Mouse (Mus musculus) lung, embryonic 15.5 days (tissue): Measurements from ENCODE around the gene Ell3. TPM values are rescaled to one million over a fixed set of nuclear protein-coding genes. Genes with fewer than 3 reads are reported as not detected.

Experiments
- ATAC-seq: fragments of 200-750 bp; cut with Nextera tagmentation; 2 replicates; pipeline ENCODE4 v1.8.0; 2017; ENCODE audit warnings: moderate number of reproducible peaks, borderline replicate concordance; ENCODE audit not compliant: low FRiP score, low TSS enrichment; ENCODE audit errors: extremely low read depth
- H3K27ac ChIP-seq: fragments of 300-500 bp; sonication (generic); 2 replicates; pipeline ENCODE4 v1.5.1; 2015; ENCODE audit warnings: moderate library complexity, mild to moderate bottlenecking, inconsistent platforms
- H3K27me3 ChIP-seq: fragments of 300-500 bp; sonication (generic); 2 replicates; pipeline ENCODE4 v1.6.1; 2015; ENCODE audit warnings: inconsistent platforms
- H3K36me3 ChIP-seq: fragments of 300-500 bp; sonication (generic); 2 replicates; pipeline ENCODE4 v1.6.1; 2015; ENCODE audit warnings: inconsistent platforms
- H3K4me1 ChIP-seq: fragments of 300-500 bp; sonication (generic); 2 replicates; pipeline ENCODE4 v1.6.1; 2015; ENCODE audit warnings: inconsistent platforms
- H3K4me2 ChIP-seq: fragments of 300-500 bp; sonication (generic); 2 replicates; pipeline ENCODE4 v1.6.1; 2015; ENCODE audit warnings: inconsistent platforms, mild to moderate bottlenecking, moderate library complexity
- H3K4me3 ChIP-seq: fragments of 300-500 bp; sonication (generic); 2 replicates; pipeline ENCODE4 v1.5.1; 2015; ENCODE audit warnings: mild to moderate bottlenecking, inconsistent platforms
- H3K9ac ChIP-seq: fragments of 300-500 bp; sonication (generic); 2 replicates; pipeline ENCODE4 v1.6.1; 2015; ENCODE audit warnings: inconsistent platforms
- H3K9me3 ChIP-seq: fragments of 300-500 bp; sonication (generic); 2 replicates; pipeline ENCODE4 v1.6.1; 2016; ENCODE audit warnings: inconsistent platforms
- WGBS: fragments of 180-500 bp; shearing (Covaris S2); methylation state at CpG from one replicate; pipeline ENCODE4 v1.1.7; 2015; 5-methylcytosine and 5-hydroxymethylcytosine counted together
- polyA plus RNA-seq: library from polyadenylated mRNA; unstranded; fragments of >200 nt; fragmentation: Nextera tagmentation; extraction: Ambion mirVana; gene quantifications from 2 replicates; pipeline ENCODE4 v1.2.1, GENCODE M21; 2015

The Ell3 gene
- polyA plus RNA-seq, 1 experiment from 2014 or later: 10.1 TPM

DNA sequence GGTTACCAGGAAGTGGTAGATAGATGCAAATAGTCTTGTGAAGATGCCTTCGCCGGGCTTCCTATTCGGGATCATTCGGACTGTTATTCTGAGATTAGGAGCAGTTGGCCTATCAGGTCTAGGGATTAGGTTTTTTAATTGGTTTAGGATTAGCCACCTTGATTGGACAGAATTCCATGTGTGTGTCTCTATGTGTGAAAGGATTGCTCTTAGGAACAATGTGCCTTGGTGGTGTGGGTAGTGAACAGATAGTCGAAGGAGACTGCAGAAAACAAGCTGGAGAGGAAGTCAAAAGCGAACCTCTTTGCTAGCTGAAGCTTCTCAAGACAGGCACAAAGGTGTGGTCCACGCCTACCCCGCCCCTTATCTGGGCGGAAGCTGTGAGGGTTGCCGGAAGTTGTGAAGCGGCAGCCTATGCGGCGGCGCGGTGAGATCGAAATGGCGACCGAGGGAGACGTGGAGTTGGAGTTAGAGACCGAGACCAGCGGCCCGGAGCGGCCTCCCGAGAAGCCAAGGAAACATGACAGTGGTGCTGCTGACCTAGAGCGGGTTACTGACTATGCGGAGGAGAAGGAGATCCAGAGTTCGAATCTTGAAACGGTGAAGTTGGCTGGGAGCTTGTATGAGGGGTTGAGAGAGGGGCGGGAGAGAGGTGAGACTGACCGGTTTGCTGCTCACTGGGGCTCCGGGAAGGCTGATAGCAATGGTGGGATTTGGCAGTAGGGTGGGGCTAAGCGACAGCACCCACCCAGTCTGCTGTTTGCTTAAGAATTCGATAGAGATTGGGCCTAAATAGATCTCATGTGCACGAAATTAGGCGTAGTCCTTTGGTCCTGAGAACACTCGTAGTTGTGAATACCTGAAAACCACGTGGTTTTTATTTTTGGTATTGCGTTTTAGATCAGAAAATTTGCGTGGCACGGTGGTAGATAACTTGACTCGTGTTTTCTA, 12.9 kb upstream of the Ell3 start, which contains the start of gene Serinc4:
Gene Serinc4, minus strand, starts transcription at position 90 of the 951 bp plus-strand sequence.
- H3K36me3 ChIP-seq: peaks cover 36% of the 10 kb centered on the region
- peaks cover 20% of the 10 kb centered on the region for H3K4me1 ChIP-seq
- H3K4me3 ChIP-seq: peak within 1 kb of the TSS; percentile 64
- ATAC-seq: peak; percentile 89
- H3K9me3 ChIP-seq: no peaks in the 10 kb centered on the region
- peak within 1 kb of the TSS; percentile 61 for H3K4me2 ChIP-seq
- H3K27me3 ChIP-seq: no peaks in the 10 kb centered on the region
- peak within 1 kb of the TSS; percentile 60 for H3K9ac ChIP-seq
- peak within 1 kb of the TSS; percentile 65 for H3K27ac ChIP-seq
- WGBS: 3% methylated on average over 41 of the region's 41 CpGs

DNA sequence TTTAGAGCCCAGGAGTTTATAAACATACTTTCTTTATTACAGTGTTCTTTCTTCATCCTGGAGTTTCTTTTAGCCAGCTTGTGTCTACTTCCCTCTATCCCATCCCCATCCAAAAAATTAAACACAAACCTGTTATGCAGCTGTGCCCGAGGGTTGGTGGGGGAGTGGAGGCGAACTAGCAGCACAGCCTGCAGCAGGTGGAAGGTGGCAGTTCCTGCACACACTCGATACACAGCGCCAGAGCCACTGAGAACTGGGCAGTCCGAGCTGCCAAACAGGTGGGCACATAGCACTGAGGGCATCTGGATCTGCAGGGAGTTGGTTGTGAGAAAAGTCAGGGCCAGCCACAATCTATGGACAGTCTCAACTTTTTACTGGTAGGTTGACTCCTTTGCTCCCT, 11.5 kb upstream of the Ell3 start:
- Histone ChIP-seq H3K27me3 (no peaks in the 10 kb centered on the region), H3K9me3 (no peaks in the 10 kb centered on the region), H3K27ac (no peak overlapping the region), H3K4me2 (no peak overlapping the region), H3K9ac (no peak overlapping the region), H3K4me3 (no peak overlapping the region), H3K36me3 (peaks cover 42% of the 10 kb centered on the region), H3K4me1 (peaks cover 28% of the 10 kb centered on the region)
- no peak for ATAC-seq
- WGBS: 74% methylated on average over 5 of the region's 5 CpGs

DNA sequence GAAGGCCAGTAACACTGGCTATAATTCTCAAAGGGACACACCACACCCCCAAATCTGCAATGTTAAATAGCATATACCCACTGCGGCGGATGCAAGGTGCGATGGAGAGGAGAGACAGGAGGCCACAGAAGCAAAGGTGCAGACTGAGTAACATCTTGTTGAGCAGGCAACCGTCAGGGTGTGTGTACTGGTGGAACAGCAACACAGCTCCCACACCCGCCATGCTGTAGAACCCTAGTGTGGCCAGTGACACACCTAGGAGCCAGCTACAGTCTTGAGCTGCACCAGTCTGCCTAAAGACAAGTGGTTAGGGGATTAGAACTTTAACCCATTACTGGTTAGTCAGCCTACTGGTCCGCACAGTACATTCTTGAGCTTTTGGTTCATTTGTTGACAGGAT, 9.8 kb upstream of the Ell3 start:
- 77% methylated on average over 6 of the region's 6 CpGs for WGBS
- Histone ChIP-seq H3K27ac (no peak overlapping the region), H3K4me1 (peaks cover 32% of the 10 kb centered on the region)

DNA sequence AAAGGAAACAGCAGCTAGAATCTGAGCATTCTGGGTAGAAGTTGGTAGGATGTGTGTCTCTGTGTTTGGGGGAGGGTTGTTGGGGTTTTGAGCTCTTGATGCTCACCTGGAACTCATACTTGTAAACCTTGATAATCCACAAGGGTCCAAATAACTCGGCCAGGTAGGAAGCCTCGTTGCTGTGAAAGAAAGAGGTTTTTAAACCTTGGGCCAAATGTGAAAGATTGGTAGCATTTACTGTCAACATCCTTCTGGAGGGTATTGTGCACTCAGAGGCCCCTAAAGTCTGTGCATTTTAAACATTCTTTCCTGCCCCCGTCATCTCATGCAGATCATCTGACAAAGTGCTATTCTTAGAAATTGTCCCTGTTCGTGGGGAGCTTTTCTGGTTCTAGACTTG, 8.9 kb upstream of the Ell3 start, which contains the start of gene Hypk:
Gene Hypk, plus strand, starts transcription at position 301 of the 400 bp plus-strand sequence.
- Histone ChIP-seq H3K4me3 (no peak within 1 kb of the TSS), H3K27ac (no peak within 1 kb of the TSS), H3K4me1 (peaks cover 30% of the 10 kb centered on the region), H3K4me2 (no peak within 1 kb of the TSS), H3K9me3 (no peaks in the 10 kb centered on the region), H3K9ac (no peak within 1 kb of the TSS; the same call in 1 of the 2 replicates), H3K36me3 (peaks cover 23% of the 10 kb centered on the region), H3K27me3 (no peaks in the 10 kb centered on the region)
- 49% methylated on average over 4 of the region's 4 CpGs for WGBS
- ATAC-seq: no peak

More for the DNA sequence above, 9.8 kb upstream of the Ell3 start:
- H3K4me2 ChIP-seq: no peak overlapping the region
- H3K4me3 ChIP-seq: no peak overlapping the region
- H3K9ac ChIP-seq: no peak overlapping the region
- H3K27me3 ChIP-seq: no peaks in the 10 kb centered on the region
- ATAC-seq: no peak
- peaks cover 30% of the 10 kb centered on the region for H3K36me3 ChIP-seq
- no peaks in the 10 kb centered on the region for H3K9me3 ChIP-seq

DNA sequence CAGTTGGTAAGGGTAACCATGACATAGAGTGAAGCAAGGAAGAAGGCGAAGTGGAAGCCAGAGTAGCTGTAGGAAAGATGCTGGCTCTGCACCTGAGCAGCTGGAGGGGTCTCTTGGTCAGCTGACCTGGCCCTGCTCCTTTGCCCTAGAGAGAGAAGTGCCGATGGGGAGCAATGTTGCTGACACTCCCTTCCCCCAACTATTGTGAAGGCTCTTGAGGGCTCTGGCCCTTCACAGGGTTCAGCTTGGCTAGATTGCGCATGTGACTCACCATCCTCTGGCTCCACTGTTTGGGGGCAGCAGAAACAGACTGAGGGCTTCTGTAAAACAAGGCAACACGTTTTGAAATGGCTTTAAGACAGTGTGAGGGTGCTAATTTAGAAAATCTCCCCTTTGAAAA, 8.3 kb upstream of the Ell3 start:
- no peak overlapping the region for H3K4me3 ChIP-seq
- no peak overlapping the region for H3K27ac ChIP-seq
- no peaks in the 10 kb centered on the region for H3K27me3 ChIP-seq
- H3K4me1 ChIP-seq: peaks cover 31% of the 10 kb centered on the region
- 68% methylated on average over 4 of the region's 4 CpGs for WGBS
- no peaks in the 10 kb centered on the region for H3K9me3 ChIP-seq
- no peak overlapping the region; the same call in 1 of the 2 replicates for H3K9ac ChIP-seq
- ATAC-seq: no peak
- peaks cover 23% of the 10 kb centered on the region for H3K36me3 ChIP-seq
- H3K4me2 ChIP-seq: no peak overlapping the region

DNA sequence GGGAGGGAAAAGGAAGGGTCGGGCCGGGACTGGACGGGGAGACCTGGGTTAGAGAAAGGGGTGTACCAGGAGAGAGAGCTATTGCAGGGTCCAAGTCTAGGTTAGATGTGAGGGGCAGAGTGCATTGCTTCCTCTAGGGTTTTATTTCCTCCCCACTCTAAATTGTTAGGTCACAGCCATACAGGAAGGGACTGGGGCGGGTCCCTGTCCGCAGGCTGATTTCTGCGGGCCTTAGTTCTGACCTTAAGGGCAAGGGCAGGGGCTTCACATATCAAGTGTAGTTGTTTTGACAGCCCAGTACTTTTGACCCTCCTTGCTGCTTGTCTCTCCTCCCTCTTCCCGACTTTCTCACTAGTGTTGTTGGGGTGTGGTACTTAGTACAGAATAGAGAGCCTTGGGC, 6.0 kb upstream of the Ell3 start:
- 1% methylated on average over 7 of the region's 7 CpGs for WGBS
- no peak for ATAC-seq

DNA sequence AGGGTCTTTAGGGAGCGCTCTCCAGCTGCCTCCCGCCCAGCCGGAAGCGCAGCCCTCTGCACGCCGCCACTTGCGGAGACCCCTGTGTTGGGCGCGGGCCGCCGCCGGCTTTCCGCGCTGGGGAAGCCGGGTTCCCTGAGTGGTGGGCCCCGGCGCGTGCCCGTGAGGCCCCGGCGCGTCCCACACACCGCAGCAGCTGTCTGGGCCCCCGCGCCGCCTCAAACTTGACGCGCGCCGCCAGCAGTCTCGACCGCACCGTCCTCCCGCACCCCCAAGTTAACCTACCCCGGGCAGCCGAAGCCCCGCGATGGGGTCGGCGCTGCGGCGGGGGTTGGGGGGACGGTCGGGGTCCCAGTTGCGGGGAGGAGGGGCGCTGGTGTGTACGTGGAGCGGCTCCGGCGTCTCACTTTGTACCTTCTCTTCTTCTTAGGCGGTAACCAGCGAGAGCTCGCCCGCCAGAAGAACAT, 5.5 kb upstream of the Ell3 start:
- H3K27ac ChIP-seq: peak overlapping the region; percentile 94
- peak overlapping the region; percentile 60 for H3K4me2 ChIP-seq
- H3K4me3 ChIP-seq: peak overlapping the region; percentile 96
- no peaks in the 10 kb centered on the region for H3K9me3 ChIP-seq
- peaks cover 19% of the 10 kb centered on the region for H3K36me3 ChIP-seq
- H3K9ac ChIP-seq: peak overlapping the region; percentile 96
- under 1% methylated on average over 53 of the region's 54 CpGs for WGBS
- no peaks in the 10 kb centered on the region for H3K27me3 ChIP-seq
- ATAC-seq: peak; percentile 56; the same call in 1 of the 2 replicates
- peaks cover 24% of the 10 kb centered on the region for H3K4me1 ChIP-seq

More for the DNA sequence above, 6.0 kb upstream of the Ell3 start:
- H3K4me3 ChIP-seq: peak overlapping the region; percentile 96
- peak overlapping the region; percentile 94 for H3K27ac ChIP-seq
- H3K9me3 ChIP-seq: no peaks in the 10 kb centered on the region
- H3K9ac ChIP-seq: peak overlapping the region; percentile 96
- peaks cover 21% of the 10 kb centered on the region for H3K36me3 ChIP-seq
- peak overlapping the region; percentile 60 for H3K4me2 ChIP-seq
- no peaks in the 10 kb centered on the region for H3K27me3 ChIP-seq
- peaks cover 24% of the 10 kb centered on the region for H3K4me1 ChIP-seq

DNA sequence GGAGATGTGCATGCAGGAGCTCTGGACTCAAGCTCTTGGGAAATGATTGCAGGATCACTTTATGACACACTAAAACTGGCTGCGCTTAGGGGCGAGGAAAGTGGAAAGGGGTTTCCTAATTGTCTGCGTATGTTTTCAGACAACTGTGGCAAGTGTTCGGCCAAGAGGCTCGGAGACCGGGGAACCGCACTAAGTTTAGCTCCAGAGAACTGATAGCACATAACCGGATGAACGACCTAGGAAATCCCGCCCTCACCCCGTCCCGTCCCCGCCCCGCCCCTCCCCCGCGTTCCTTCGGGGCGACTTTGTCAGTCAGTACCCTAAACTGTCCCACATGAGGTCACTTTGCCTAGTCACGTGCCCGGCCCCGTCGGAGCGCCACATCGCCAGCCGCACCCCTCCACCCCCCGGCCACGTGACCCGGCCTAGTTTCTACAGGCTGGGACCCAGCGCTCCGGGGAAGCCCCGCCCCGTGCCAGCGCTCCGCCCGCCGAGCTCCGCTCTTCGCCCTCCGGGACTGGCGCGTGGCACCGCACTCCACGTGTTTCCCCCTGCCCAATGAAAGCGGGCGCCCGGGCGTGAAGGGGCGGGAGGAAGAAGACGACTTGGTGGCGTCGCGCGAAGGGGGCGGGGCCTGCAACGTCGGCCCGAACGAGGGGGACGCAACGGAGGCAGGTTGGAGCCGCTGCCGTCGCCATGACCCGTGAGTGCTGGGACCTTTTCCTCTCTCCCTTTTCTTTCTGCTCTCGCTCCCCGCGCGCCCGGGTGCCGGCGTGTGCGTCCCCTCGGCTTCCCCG, 4.9 kb upstream of the Ell3 start, which contains the start of gene Serf2:
Gene Serf2, plus strand, starts transcription at position 457 of the 797 bp plus-strand sequence.
- Histone ChIP-seq H3K9ac (peak within 1 kb of the TSS; percentile 96), H3K27ac (peak within 1 kb of the TSS; percentile 96), H3K9me3 (no peaks in the 10 kb centered on the region), H3K4me3 (peak within 1 kb of the TSS; percentile 96), H3K4me1 (peaks cover 24% of the 10 kb centered on the region), H3K4me2 (peak within 1 kb of the TSS; percentile 84), H3K36me3 (peaks cover 19% of the 10 kb centered on the region), H3K27me3 (no peaks in the 10 kb centered on the region)
- under 1% methylated on average over 55 of the region's 74 CpGs for WGBS
- ATAC-seq: peak; percentile 98

DNA sequence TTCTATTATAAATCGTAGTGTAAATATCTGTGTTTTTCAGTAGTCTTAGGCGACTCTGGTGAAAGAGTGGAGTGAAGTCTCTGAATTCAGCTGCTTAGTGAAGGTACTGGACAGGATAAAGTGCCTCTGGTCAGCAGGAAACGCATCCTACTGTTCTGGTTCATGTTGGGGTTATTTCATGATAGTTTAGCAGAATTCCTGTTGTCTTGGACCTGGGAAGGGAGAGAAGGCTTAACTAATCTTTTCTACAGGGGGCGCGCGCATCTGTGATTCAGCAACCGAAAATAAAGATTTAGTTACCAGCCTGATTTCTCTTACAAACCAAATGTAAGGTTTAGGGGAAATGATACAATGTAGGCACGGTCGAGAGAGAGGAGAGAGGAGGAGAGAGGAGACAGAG, 4.1 kb upstream of the Ell3 start:
- H3K36me3 ChIP-seq: peaks cover 17% of the 10 kb centered on the region
- peak overlapping the region; percentile 96 for H3K27ac ChIP-seq
- no peaks in the 10 kb centered on the region for H3K9me3 ChIP-seq
- peak overlapping the region; percentile 84 for H3K4me2 ChIP-seq
- 10% methylated on average over 9 of the region's 9 CpGs for WGBS
- H3K9ac ChIP-seq: peak overlapping the region; percentile 42
- ATAC-seq: no peak
- H3K27me3 ChIP-seq: no peaks in the 10 kb centered on the region
- H3K4me3 ChIP-seq: peak overlapping the region; percentile 96
- peaks cover 26% of the 10 kb centered on the region for H3K4me1 ChIP-seq

DNA sequence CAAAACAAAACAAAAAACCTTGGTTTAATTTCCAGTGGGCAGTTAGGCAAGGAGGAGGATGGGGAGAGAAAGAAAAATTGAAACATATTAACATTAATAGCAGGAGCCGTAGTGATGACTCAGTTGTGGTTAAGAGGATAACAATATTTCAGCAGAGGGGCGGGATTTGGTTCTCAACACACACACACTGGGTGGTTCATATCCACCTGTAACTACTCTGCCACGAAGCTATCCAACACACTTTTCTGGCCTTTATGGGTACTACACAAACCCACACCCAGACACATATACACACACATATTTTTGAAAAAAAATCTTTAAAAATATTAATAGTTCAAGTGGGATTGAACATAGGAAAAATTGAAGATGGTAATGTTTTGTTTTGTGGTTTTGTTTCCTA, 2.9 kb upstream of the Ell3 start:
- Histone ChIP-seq H3K27ac (no peak overlapping the region), H3K4me3 (no peak overlapping the region), H3K36me3 (peaks cover 5% of the 10 kb centered on the region), H3K9me3 (no peaks in the 10 kb centered on the region), H3K4me1 (peaks cover 32% of the 10 kb centered on the region), H3K9ac (no peak overlapping the region), H3K4me2 (no peak overlapping the region), H3K27me3 (peaks cover 1% of the 10 kb centered on the region; the same call in 1 of the 2 replicates)
- ATAC-seq: no peak
- WGBS: 81% methylated on average over 3 of the region's 3 CpGs

DNA sequence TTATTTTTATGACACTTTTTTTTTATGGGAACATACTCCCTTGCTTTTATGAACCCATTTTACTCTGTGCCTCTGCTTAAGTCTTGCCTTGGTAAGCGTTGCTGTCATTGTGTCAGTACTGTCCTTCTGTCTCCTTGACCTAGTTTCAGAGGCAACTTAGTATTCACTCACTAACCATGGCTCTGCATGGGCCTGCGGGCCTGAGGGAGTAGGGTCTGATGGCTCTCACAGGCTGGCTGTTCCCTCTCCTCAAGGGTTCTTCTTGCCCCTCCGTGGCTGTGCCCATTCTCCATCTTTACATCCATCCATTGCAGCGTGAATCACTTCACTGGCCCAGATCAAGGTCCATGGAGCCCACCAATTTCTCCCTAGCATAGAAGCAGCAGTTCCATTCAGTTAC, 2.4 kb upstream of the Ell3 start:
- WGBS: 74% methylated on average over 4 of the region's 4 CpGs
- Histone ChIP-seq H3K27me3 (peaks cover 4% of the 10 kb centered on the region; the same call in 1 of the 2 replicates), H3K4me2 (no peak overlapping the region), H3K27ac (no peak overlapping the region), H3K36me3 (peaks cover 4% of the 10 kb centered on the region), H3K9ac (no peak overlapping the region), H3K4me3 (no peak overlapping the region), H3K4me1 (peaks cover 36% of the 10 kb centered on the region), H3K9me3 (no peaks in the 10 kb centered on the region)
- no peak for ATAC-seq
